Mouse (Mus musculus) MEL (cell line): ENCODE data around the gene Tmem150a. TPM values are rescaled to one million over a fixed set of nuclear protein-coding genes. Genes with fewer than 3 reads are reported as not detected.

Experiments used
- DNase-seq: peaks from one replicate; pipeline ENCODE4 v3.0.0; 2011; ENCODE audit warnings: low read depth, low spot score
- H3K27ac ChIP-seq: 2 replicates; pipeline ENCODE4 v1.5.1; 2012; ENCODE audit warnings: low read depth, mild to moderate bottlenecking, control low read depth, low read length, moderate library complexity; ENCODE audit not compliant: control insufficient read depth
- H3K27me3 ChIP-seq, 2 experiments: fragments of 150-350 bp in 1 of 2; sonication (generic) in 1 of 2; 2 replicates each; pipeline ENCODE4 v1.6.1; 2012; ENCODE audit warnings: low read length in 2 of 2, mild to moderate bottlenecking in 2 of 2, improper control_type of control experiment in 1 of 2, moderate library complexity in 1 of 2; ENCODE audit not compliant: insufficient read depth in 2 of 2, control insufficient read depth in 1 of 2
- H3K36me3 ChIP-seq, 2 experiments: 2 replicates each; pipeline ENCODE4 v1.6.1; 2012 to 2014; ENCODE audit warnings: low read length in 2 of 2, improper control_type of control experiment in 1 of 2, inconsistent platforms in 1 of 2, mild to moderate bottlenecking in 1 of 2; ENCODE audit not compliant: insufficient read depth in 2 of 2, control insufficient read depth in 1 of 2
- H3K4me1 ChIP-seq, 2 experiments: fragments of 150-350 bp in 1 of 2; sonication (generic) in 1 of 2; 2 replicates each; pipeline ENCODE4 v1.6.1; 2012; ENCODE audit warnings: low read length in 2 of 2, improper control_type of control experiment in 1 of 2, mild to moderate bottlenecking in 1 of 2; ENCODE audit not compliant: insufficient read depth in 2 of 2, control insufficient read depth in 1 of 2
- H3K4me3 ChIP-seq, 2 experiments: fragments of 150-350 bp in 1 of 2; sonication (generic) in 1 of 2; 2 replicates each; pipeline ENCODE4 v1.5.1; 2012; ENCODE audit warnings: low read depth in 2 of 2, low read length in 2 of 2, mild to moderate bottlenecking in 2 of 2, moderate library complexity in 2 of 2, control low read depth in 1 of 2, improper control_type of control experiment in 1 of 2; ENCODE audit not compliant: control insufficient read depth in 1 of 2, insufficient read depth in 1 of 2
- H3K79me2 ChIP-seq: 2 replicates; pipeline ENCODE4 v1.6.1; 2012; ENCODE audit warnings: mild to moderate bottlenecking, low read length, moderate library complexity; ENCODE audit not compliant: control insufficient read depth, poor library complexity, insufficient read depth
- H3K9ac ChIP-seq: 2 replicates; pipeline ENCODE4 v1.6.1; 2012; ENCODE audit warnings: low read depth, mild to moderate bottlenecking, control low read depth, low read length, moderate library complexity; ENCODE audit not compliant: control insufficient read depth, poor library complexity, severe bottlenecking
- H3K9me3 ChIP-seq: fragments of 150-350 bp; sonication (generic); replicated peaks from 2 replicates; pipeline ENCODE4 v1.6.1; 2012; ENCODE audit warnings: mild to moderate bottlenecking, low read length, improper control_type of control experiment, moderate library complexity; ENCODE audit not compliant: insufficient read depth
- BHLHE40 ChIP-seq: IDR thresholded peaks from 2 replicates; pipeline ENCODE4 v1.6.1; 2012; ENCODE audit warnings: low read depth, mild to moderate bottlenecking, inconsistent platforms, low read length, improper control_type of control experiment, borderline replicate concordance
- CHD1 ChIP-seq: IDR thresholded peaks from 2 replicates; pipeline ENCODE4 v1.6.1; 2012; ENCODE audit warnings: low read depth, mild to moderate bottlenecking, inconsistent platforms, low read length, improper control_type of control experiment
- CHD2 ChIP-seq: IDR thresholded peaks from 2 replicates; pipeline ENCODE4 v1.6.1; 2011; ENCODE audit warnings: low read length, improper control_type of control experiment
- CTCF ChIP-seq, 3 experiments: IDR thresholded peaks in 2 of 3; conservative IDR thresholded peaks in 1 of 3; 2 replicates each; pipeline ENCODE4 v1.5.1; 2011 to 2012; ENCODE audit warnings: low read length in 3 of 3, low read depth in 2 of 3, mild to moderate bottlenecking in 2 of 3, improper control_type of control experiment in 1 of 3, inconsistent platforms in 1 of 3, mixed read lengths in 1 of 3, moderate library complexity in 1 of 3; ENCODE audit not compliant: control insufficient read depth in 1 of 3, insufficient read depth in 1 of 3, poor library complexity in 1 of 3, severe bottlenecking in 1 of 3
- E2F4 ChIP-seq: IDR thresholded peaks from 2 replicates; pipeline ENCODE4 v1.6.1; 2011; ENCODE audit warnings: low read depth, low read length, improper control_type of control experiment, borderline replicate concordance
- ETS1 ChIP-seq: IDR thresholded peaks from 2 replicates; pipeline ENCODE4 v1.6.1; 2012; ENCODE audit warnings: low read depth, mild to moderate bottlenecking, inconsistent platforms, low read length, improper control_type of control experiment, moderate library complexity
- GABPA ChIP-seq: IDR thresholded peaks from 2 replicates; pipeline ENCODE4 v1.6.1; 2012; ENCODE audit warnings: low read depth, mild to moderate bottlenecking, inconsistent platforms, low read length, improper control_type of control experiment, moderate library complexity
- GATA1 ChIP-seq: IDR thresholded peaks from 2 replicates; pipeline ENCODE4 v1.6.1; 2011; ENCODE audit warnings: low read depth, low read length, improper control_type of control experiment
- JUND ChIP-seq: IDR thresholded peaks from 2 replicates; pipeline ENCODE4 v1.6.1; 2011; ENCODE audit warnings: low read depth, mild to moderate bottlenecking, improper control_type of control experiment, low read length
- MAFK ChIP-seq: IDR thresholded peaks from 2 replicates; pipeline ENCODE4 v1.6.1; 2011; ENCODE audit warnings: low read depth, mild to moderate bottlenecking, low read length, improper control_type of control experiment, borderline replicate concordance
- MAX ChIP-seq: IDR thresholded peaks from 2 replicates; pipeline ENCODE4 v1.6.1; 2011; ENCODE audit warnings: low read length, improper control_type of control experiment
- MEF2A ChIP-seq: IDR thresholded peaks from 2 replicates; pipeline ENCODE4 v1.6.1; 2014; ENCODE audit warnings: low read depth, mild to moderate bottlenecking, inconsistent platforms, low read length, improper control_type of control experiment; ENCODE audit not compliant: poor library complexity, insufficient replicate concordance, severe bottlenecking; ENCODE audit errors: extremely low read depth
- MYB ChIP-seq: IDR thresholded peaks from 2 replicates; pipeline ENCODE4 v1.6.1; 2011; ENCODE audit warnings: mild to moderate bottlenecking, low read depth, low read length, improper control_type of control experiment
- NELFE ChIP-seq: IDR thresholded peaks from 2 replicates; pipeline ENCODE4 v1.6.1; 2011; ENCODE audit warnings: low read depth, low read length, improper control_type of control experiment
- NRF1 ChIP-seq: IDR thresholded peaks from 2 replicates; pipeline ENCODE4 v1.6.1; 2014; ENCODE audit warnings: low read depth, mild to moderate bottlenecking, inconsistent platforms, low read length, improper control_type of control experiment, moderate library complexity; ENCODE audit not compliant: poor library complexity, insufficient read depth, severe bottlenecking
- POLR2A ChIP-seq, 2 experiments: IDR thresholded peaks; 2 replicates each; pipeline ENCODE4 v1.6.1; 2011 to 2012; ENCODE audit warnings: low read length in 2 of 2, mild to moderate bottlenecking in 2 of 2, control low read depth in 1 of 2, improper control_type of control experiment in 1 of 2, low read depth in 1 of 2, moderate library complexity in 1 of 2; ENCODE audit not compliant: control insufficient read depth in 1 of 2, insufficient read depth in 1 of 2, poor library complexity in 1 of 2
- RCOR1 ChIP-seq: IDR thresholded peaks from 2 replicates; pipeline ENCODE4 v1.6.1; 2012; ENCODE audit warnings: low read depth, mild to moderate bottlenecking, inconsistent platforms, low read length, improper control_type of control experiment
- SIN3A ChIP-seq: IDR thresholded peaks from 2 replicates; pipeline ENCODE4 v1.6.1; 2012; ENCODE audit warnings: low read length, improper control_type of control experiment, inconsistent platforms
- SMC3 ChIP-seq: IDR thresholded peaks from 2 replicates; pipeline ENCODE4 v1.6.1; 2011; ENCODE audit warnings: low read depth, low read length, improper control_type of control experiment
- TAL1 ChIP-seq: IDR thresholded peaks from 2 replicates; pipeline ENCODE4 v1.6.1; 2012; ENCODE audit warnings: mild to moderate bottlenecking, inconsistent platforms, low read length, moderate library complexity, mixed read lengths
- TBP ChIP-seq: IDR thresholded peaks from 2 replicates; pipeline ENCODE4 v1.8.0; 2011; ENCODE audit warnings: low read depth, low read length, improper control_type of control experiment
- TCF12 ChIP-seq: IDR thresholded peaks from 2 replicates; pipeline ENCODE4 v1.6.1; 2014; ENCODE audit warnings: low read depth, mild to moderate bottlenecking, inconsistent platforms, low read length, improper control_type of control experiment, moderate library complexity
- UBTF ChIP-seq: IDR thresholded peaks from 2 replicates; pipeline ENCODE4 v1.6.1; 2012; ENCODE audit warnings: low read depth, mild to moderate bottlenecking, inconsistent platforms, low read length, improper control_type of control experiment, moderate library complexity, borderline replicate concordance; ENCODE audit not compliant: insufficient read depth
- USF1 ChIP-seq: IDR thresholded peaks from 2 replicates; pipeline ENCODE4 v1.6.1; 2014; ENCODE audit warnings: low read depth, mild to moderate bottlenecking, inconsistent platforms, low read length, improper control_type of control experiment, moderate library complexity
- USF2 ChIP-seq, 2 experiments: IDR thresholded peaks; 2 replicates each; pipeline ENCODE4 v1.6.1; 2011 to 2012; ENCODE audit warnings: improper control_type of control experiment in 2 of 2, low read length in 2 of 2, borderline replicate concordance in 1 of 2, inconsistent platforms in 1 of 2, low read depth in 1 of 2, mild to moderate bottlenecking in 1 of 2; ENCODE audit not compliant: insufficient read depth in 1 of 2
- ZMIZ1 ChIP-seq: IDR thresholded peaks from 2 replicates; pipeline ENCODE4 v1.6.1; 2012; ENCODE audit warnings: low read depth, mild to moderate bottlenecking, inconsistent platforms, low read length, improper control_type of control experiment, moderate library complexity
- ZNF384 ChIP-seq: IDR thresholded peaks from 2 replicates; pipeline ENCODE4 v1.6.1; 2012; ENCODE audit warnings: low read depth, mild to moderate bottlenecking, inconsistent platforms, low read length, improper control_type of control experiment
- polyA plus RNA-seq, 2 experiments: library from polyadenylated mRNA; stranded (reverse) in 1 of 2; unstranded in 1 of 2; fragments of >175 nt in 1 of 2; fragments of >200 nt in 1 of 2; gene quantifications; 2 replicates each; pipeline versions ENCODE4 v1.2.1 to v1.2.4; 2012; ENCODE audit warnings: low replicate concordance in 2 of 2, low read depth in 1 of 2; ENCODE audit not compliant: insufficient read length in 2 of 2, insufficient read depth in 1 of 2, missing spikeins in 1 of 2
- total RNA-seq: library from RNA; depleted of rRNA; stranded (reverse); fragments of 300-350 nt; gene quantifications from 2 replicates; pipeline ENCODE4 v1.2.3, GENCODE M21; 2012

The Tmem150a gene
- total and polyA plus RNA-seq, 3 experiments, result 0.15 to 2.5 TPM; not detected in 1

DNA sequence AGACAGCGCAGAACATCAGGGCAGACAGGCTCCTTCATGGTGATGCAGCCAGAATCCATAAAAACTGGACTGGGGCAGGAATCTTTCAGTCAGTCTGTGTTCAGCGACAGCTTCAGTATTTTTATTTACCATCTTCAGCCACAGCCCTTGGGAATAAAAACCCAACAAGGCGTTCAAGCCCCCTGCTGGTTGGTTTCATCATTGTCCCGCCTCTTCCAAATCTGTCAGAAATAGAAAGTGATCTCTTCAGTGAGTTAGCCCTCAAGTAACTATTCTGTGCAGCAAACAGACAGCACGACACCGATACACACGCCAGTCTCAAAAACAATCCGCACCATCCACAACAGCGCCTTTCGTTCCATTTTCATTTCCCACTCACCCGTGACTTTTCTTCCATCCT lies 36.2 kb upstream of the Tmem150a start:
- DNase-seq, result peak; percentile 52
- H3K36me3 ChIP-seq, result peaks cover 0 to 22% of the 10 kb centered on the region in 2 experiments; a peak in 2 of 4 replicates
- no peak for TF ChIP-seq NRF1
- TF ChIP-seq GATA1, result no peak
- no peak for TF ChIP-seq TAL1
- TF ChIP-seq NELFE, result no peak
- no peak for TF ChIP-seq USF2 (IDR thresholded peaks at IDR 0.05; ENCODE audit: borderline replicate concordance in 1 of 2, insufficient read depth in 1 of 2, low read depth in 1 of 2, low read length in 2 of 2)
- TF ChIP-seq GABPA, result no peak
- no peak for TF ChIP-seq ZMIZ1
- peak; percentile 38 for TF ChIP-seq SMC3
- no peak for TF ChIP-seq CHD2
- TF ChIP-seq USF1, result no peak
- TF ChIP-seq CTCF (IDR thresholded peaks at IDR 0.05 in 2 of 3, conservative IDR thresholded peaks at IDR 0.05 in 1 of 3; ENCODE audit: control insufficient read depth in 1 of 3, insufficient read depth in 1 of 3, low read depth in 2 of 3, low read length in 3 of 3, poor library complexity in 1 of 3, severe bottlenecking in 1 of 3), result peak; percentile 33 to 50 (median 48)
- no peak for TF ChIP-seq ETS1
- TF ChIP-seq TCF12, result no peak
- H3K27ac ChIP-seq, result no peak overlapping the region
- no peak overlapping the region for H3K4me3 ChIP-seq
- H3K79me2 ChIP-seq, result no peaks in the 10 kb centered on the region
- no peaks in the 10 kb centered on the region for H3K9me3 ChIP-seq
- H3K4me1 ChIP-seq, result no peaks in the 10 kb centered on the region
- no peak overlapping the region for H3K9ac ChIP-seq
- H3K27me3 ChIP-seq, result no peaks in the 10 kb centered on the region

DNA sequence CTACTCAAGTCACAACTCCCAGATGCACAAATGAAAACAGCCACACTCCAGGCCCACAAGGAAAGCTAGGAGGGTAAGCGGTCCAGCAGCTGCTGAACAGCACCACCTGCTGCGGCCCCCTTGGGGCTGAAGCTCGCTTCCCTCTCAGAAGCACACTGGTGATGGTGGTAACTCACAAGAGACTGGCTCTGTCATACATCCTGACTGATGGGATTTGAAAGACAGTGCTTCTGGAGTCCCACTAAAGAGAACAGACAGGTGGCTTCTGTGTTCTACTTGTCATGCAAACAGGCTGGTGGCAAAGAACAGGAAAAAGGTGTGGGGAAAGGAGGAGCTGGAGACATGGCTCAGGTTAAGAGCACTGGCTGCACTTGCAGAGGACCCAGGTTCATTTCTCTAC lies 32.3 kb upstream of the Tmem150a start:
- no peaks in the 10 kb centered on the region for H3K27me3 ChIP-seq
- H3K9me3 ChIP-seq, result no peaks in the 10 kb centered on the region
- no peak overlapping the region for H3K27ac ChIP-seq
- no peak overlapping the region for H3K9ac ChIP-seq
- no peaks in the 10 kb centered on the region for H3K4me1 ChIP-seq
- TF ChIP-seq CTCF (IDR thresholded peaks at IDR 0.05 in 2 of 3, conservative IDR thresholded peaks at IDR 0.05 in 1 of 3; ENCODE audit: control insufficient read depth in 1 of 3, insufficient read depth in 1 of 3, low read depth in 2 of 3, low read length in 3 of 3, poor library complexity in 1 of 3, severe bottlenecking in 1 of 3) (no peak), CHD1 (no peak), NELFE (no peak), JUND (no peak), USF2 (IDR thresholded peaks at IDR 0.05; ENCODE audit: borderline replicate concordance in 1 of 2, insufficient read depth in 1 of 2, low read depth in 1 of 2, low read length in 2 of 2) (no peak), ZNF384 (no peak), TBP (no peak), UBTF (no peak), NRF1 (no peak), ZMIZ1 (no peak), SIN3A (no peak), USF1 (no peak), BHLHE40 (no peak), MAX (no peak), MAFK (no peak), POLR2A (IDR thresholded peaks at IDR 0.05; ENCODE audit: control insufficient read depth in 1 of 2, insufficient read depth in 1 of 2, low read depth in 1 of 2, low read length in 2 of 2, poor library complexity in 1 of 2) (no peak), MYB (no peak), MEF2A (no peak), RCOR1 (no peak), E2F4 (no peak)
- no peak overlapping the region for H3K4me3 ChIP-seq
- no peaks in the 10 kb centered on the region for H3K79me2 ChIP-seq
- H3K36me3 ChIP-seq, result peaks cover 0 to 41% of the 10 kb centered on the region in 2 experiments; a peak in 2 of 4 replicates
- DNase-seq, result no peak
